Mouse (Mus musculus) CH12.LX (cell line): ENCODE results near the gene Cog3. TPM values are rescaled to one million over a fixed set of nuclear protein-coding genes. Genes with fewer than 3 reads are reported as not detected.

Experiments used
- DNase-seq: peaks from one replicate; pipeline ENCODE4 v3.0.0-alpha.2; 2013; ENCODE audit errors: extremely low read depth
- H3K27ac ChIP-seq: 2 replicates; pipeline ENCODE4 v1.5.1; 2012; ENCODE audit warnings: low read depth, mild to moderate bottlenecking, control low read depth, moderate library complexity; ENCODE audit not compliant: insufficient read depth
- H3K27me3 ChIP-seq: replicated peaks from 2 replicates; pipeline ENCODE3; 2012; ENCODE audit warnings: inconsistent platforms
- H3K36me3 ChIP-seq, 2 experiments: replicated peaks in 1 of 2; 2 replicates each; pipeline versions ENCODE3 to v1.6.1; 2012; ENCODE audit warnings: inconsistent platforms in 1 of 2, low read length in 1 of 2, mild to moderate bottlenecking in 1 of 2, mixed read lengths in 1 of 2, moderate library complexity in 1 of 2; ENCODE audit not compliant: control insufficient read depth in 1 of 2, insufficient read depth in 1 of 2
- H3K4me1 ChIP-seq, 2 experiments: 2 replicates each; pipeline ENCODE4 v1.6.1; 2012; ENCODE audit warnings: inconsistent platforms in 1 of 2, moderate library complexity in 1 of 2; ENCODE audit not compliant: insufficient read depth in 2 of 2, control insufficient read depth in 1 of 2
- H3K4me2 ChIP-seq: 2 replicates; pipeline ENCODE4 v1.6.1; 2012; ENCODE audit warnings: low read depth, mild to moderate bottlenecking, control low read depth; ENCODE audit not compliant: poor library complexity, insufficient read depth, severe bottlenecking
- H3K4me3 ChIP-seq, 3 experiments: fragments of 150-350 bp in 1 of 3; sonication (generic) in 1 of 3; replicated peaks in 1 of 3; 2 replicates each; pipeline versions ENCODE3 to v1.5.1; 2011 to 2012; ENCODE audit warnings: low read depth in 2 of 3, low read length in 2 of 3, mild to moderate bottlenecking in 2 of 3, moderate library complexity in 2 of 3, control low read depth in 1 of 3, improper control_type of control experiment in 1 of 3, inconsistent platforms in 1 of 3, mixed read lengths in 1 of 3; ENCODE audit not compliant: poor library complexity in 1 of 3
- H3K79me2 ChIP-seq: replicated peaks from 2 replicates; pipeline ENCODE4 v1.6.1; 2012; ENCODE audit warnings: mild to moderate bottlenecking, moderate library complexity; ENCODE audit not compliant: control insufficient read depth, poor library complexity, insufficient read depth, severe bottlenecking; ENCODE audit errors: extremely low read depth
- H3K9ac ChIP-seq: 2 replicates; pipeline ENCODE4 v1.6.1; 2012; ENCODE audit warnings: low read depth, mild to moderate bottlenecking, control low read depth, moderate library complexity; ENCODE audit not compliant: insufficient read depth
- H3K9me3 ChIP-seq: replicated peaks from 2 replicates; pipeline ENCODE3; 2012; ENCODE audit warnings: low read length, inconsistent platforms, mixed read lengths
- CTCF ChIP-seq, 2 experiments: IDR thresholded peaks in 1 of 2; conservative IDR thresholded peaks in 1 of 2; 2 replicates each; pipeline ENCODE4 v1.5.1; 2011 to 2012; ENCODE audit warnings: low read depth in 2 of 2, low read length in 2 of 2, improper control_type of control experiment in 1 of 2, inconsistent platforms in 1 of 2, mild to moderate bottlenecking in 1 of 2, moderate library complexity in 1 of 2
- E2F4 ChIP-seq: IDR thresholded peaks from 2 replicates; pipeline ENCODE4 v1.6.1; 2011; ENCODE audit warnings: low read depth, low read length, improper control_type of control experiment; ENCODE audit not compliant: insufficient replicate concordance
- EP300 ChIP-seq: IDR thresholded peaks from 2 replicates; pipeline ENCODE4 v1.6.1; 2011; ENCODE audit warnings: low read length, improper control_type of control experiment
- HCFC1 ChIP-seq: IDR thresholded peaks from 2 replicates; pipeline ENCODE4 v1.6.1; 2012; ENCODE audit warnings: low read depth, mild to moderate bottlenecking, inconsistent platforms, low read length, improper control_type of control experiment
- IRF4 ChIP-seq: IDR thresholded peaks from 2 replicates; pipeline ENCODE4 v1.6.1; 2014; ENCODE audit warnings: low read depth, mild to moderate bottlenecking, inconsistent platforms, low read length, improper control_type of control experiment
- JUND ChIP-seq: conservative IDR thresholded peaks from 2 replicates; pipeline ENCODE4 v1.6.1; 2011; ENCODE audit warnings: low read depth, low read length, improper control_type of control experiment
- MAX ChIP-seq: IDR thresholded peaks from 2 replicates; pipeline ENCODE4 v1.6.1; 2011; ENCODE audit warnings: low read length, improper control_type of control experiment
- MXI1 ChIP-seq: IDR thresholded peaks from 2 replicates; pipeline ENCODE4 v1.6.1; 2011; ENCODE audit warnings: mild to moderate bottlenecking, low read depth, low read length, improper control_type of control experiment
- NELFE ChIP-seq: IDR thresholded peaks from 2 replicates; pipeline ENCODE4 v1.6.1; 2011; ENCODE audit warnings: low read depth, low read length, improper control_type of control experiment
- POLR2A ChIP-seq: IDR thresholded peaks from 2 replicates; pipeline ENCODE4 v1.6.1; 2011; ENCODE audit warnings: low read depth, mild to moderate bottlenecking, improper control_type of control experiment, low read length
- RAD21 ChIP-seq: IDR thresholded peaks from 2 replicates; pipeline ENCODE4 v1.6.1; 2011; ENCODE audit warnings: low read depth, mild to moderate bottlenecking, low read length, improper control_type of control experiment, moderate library complexity
- RCOR1 ChIP-seq: conservative IDR thresholded peaks from 2 replicates; pipeline ENCODE4 v1.6.1; 2012; ENCODE audit warnings: low read depth, mild to moderate bottlenecking, inconsistent platforms, low read length, improper control_type of control experiment
- TCF12 ChIP-seq: IDR thresholded peaks from 2 replicates; pipeline ENCODE4 v1.6.1; 2014; ENCODE audit warnings: low read depth, mild to moderate bottlenecking, inconsistent platforms, low read length, improper control_type of control experiment
- UBTF ChIP-seq: IDR thresholded peaks from 2 replicates; pipeline ENCODE4 v1.6.1; 2012; ENCODE audit warnings: low read depth, mild to moderate bottlenecking, inconsistent platforms, low read length, improper control_type of control experiment, moderate library complexity
- ZC3H11A ChIP-seq: IDR thresholded peaks from 2 replicates; pipeline ENCODE4 v1.6.1; 2012; ENCODE audit warnings: low read depth, mild to moderate bottlenecking, inconsistent platforms, low read length, improper control_type of control experiment
- ZKSCAN1 ChIP-seq: IDR thresholded peaks from 2 replicates; pipeline ENCODE4 v1.6.1; 2012; ENCODE audit warnings: low read depth, inconsistent platforms, low read length, improper control_type of control experiment, borderline replicate concordance
- ZNF384 ChIP-seq: IDR thresholded peaks from 2 replicates; pipeline ENCODE4 v1.6.1; 2012; ENCODE audit warnings: low read depth, low read length, improper control_type of control experiment, inconsistent platforms
- dilution Hi-C: fragments of 300-500 bp; cut with MboI; formaldehyde crosslinking; loops from 2 replicates; pipeline ENCODE4 v1.14.3; 2020; ENCODE audit warnings: low sequenced_read_pairs; ENCODE audit not compliant: extremely low pct_unique_long_range_greater_than_20kb, extremely low pct_ligation_motif_present
- in situ Hi-C: fragments of 300-500 bp; cut with MboI; formaldehyde crosslinking; loops from 3 replicates; pipeline ENCODE4 v1.14.3; 2019; ENCODE audit warnings: low sequenced_read_pairs, low pct_ligation_motif_present, low pct_unique_long_range_greater_than_20kb, mixed read lengths
- polyA plus RNA-seq: library from polyadenylated mRNA; unstranded; fragments of >175 nt; gene quantifications from 2 replicates; pipeline ENCODE4 v1.2.1, GENCODE M21; 2012; ENCODE audit warnings: low read depth; ENCODE audit not compliant: insufficient read length
- total RNA-seq, 2 experiments: library from RNA; depleted of rRNA; stranded (reverse); fragments of 300-350 nt in 1 of 2; fragments of >200 nt in 1 of 2; gene quantifications; 2 replicates each; pipeline ENCODE4 v1.2.3; 2012 to 2014

The Cog3 gene
- total and polyA plus RNA-seq, 3 experiments: 13.6 to 21.0 (median 15.3) TPM

DNA sequence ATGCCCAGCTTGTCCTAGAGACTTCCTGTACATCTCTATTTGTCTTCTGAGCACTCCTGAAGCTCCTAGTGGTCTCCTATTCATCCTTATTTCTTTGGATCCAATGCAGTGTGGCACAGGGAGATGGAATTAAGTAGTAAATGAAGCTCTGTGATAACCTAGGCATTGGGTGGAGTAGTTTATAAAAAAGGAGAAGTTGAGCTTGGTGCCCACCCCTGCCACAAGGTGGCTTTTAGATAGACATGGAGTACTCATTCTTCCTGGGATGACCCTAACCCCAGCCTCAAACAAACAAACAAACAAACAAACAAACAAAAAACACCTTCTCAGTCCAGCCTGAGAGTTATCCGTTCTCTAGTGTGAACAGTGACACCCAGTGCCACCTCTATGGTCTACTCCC is 56.4 kb downstream of the Cog3 start:
- H3K27me3 ChIP-seq: no peaks in the 10 kb centered on the region
- H3K36me3 ChIP-seq: peaks cover 9 to 20% of the 10 kb centered on the region in 2 experiments
- H3K9me3 ChIP-seq: no peaks in the 10 kb centered on the region
- H3K4me2 ChIP-seq: no peak overlapping the region
- dilution Hi-C loops: no loop called here
- TF ChIP-seq RCOR1 (no peak), CTCF (conservative IDR thresholded peaks at IDR 0.05 in 1 of 2, IDR thresholded peaks at IDR 0.05 in 1 of 2; ENCODE audit: low read depth in 2 of 2, low read length in 2 of 2) (no peak), ZC3H11A (no peak), MAX (no peak), JUND (no peak), ZKSCAN1 (no peak), NELFE (no peak), TCF12 (no peak), UBTF (no peak), MXI1 (no peak), E2F4 (no peak), HCFC1 (no peak), POLR2A (no peak), IRF4 (no peak), EP300 (no peak)
- H3K79me2 ChIP-seq: no peaks in the 10 kb centered on the region
- H3K27ac ChIP-seq: no peak overlapping the region
- no peak overlapping the region for H3K4me3 ChIP-seq
- no peak for DNase-seq
- in situ Hi-C loops: no loop called here
- no peak overlapping the region for H3K9ac ChIP-seq
- H3K4me1 ChIP-seq: no peaks in the 10 kb centered on the region

DNA sequence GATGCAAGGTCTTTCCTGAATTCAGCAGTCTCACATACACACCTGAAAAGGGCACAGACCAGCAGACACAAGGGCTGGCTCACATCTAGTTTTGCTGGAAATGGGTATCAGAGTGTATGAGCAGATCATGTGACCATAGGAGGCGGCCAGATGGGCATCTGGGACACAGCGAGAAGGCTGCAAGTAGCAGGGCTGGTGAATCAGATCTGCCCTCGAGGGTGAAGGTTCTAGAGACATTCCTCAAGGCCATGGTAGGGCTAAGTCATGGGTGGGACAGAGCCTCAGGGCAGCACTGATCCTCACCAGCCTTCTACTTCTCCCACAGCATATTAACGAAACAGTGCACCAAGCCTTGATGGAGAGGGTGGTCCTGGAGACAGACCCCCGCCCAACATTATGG is 58.2 kb downstream of the Cog3 start:
- dilution Hi-C loops: no loop called here

More for the DNA sequence above, 58.2 kb downstream of the Cog3 start:
- no peak for DNase-seq
- no peaks in the 10 kb centered on the region for H3K79me2 ChIP-seq
- H3K9ac ChIP-seq: no peak overlapping the region
- H3K9me3 ChIP-seq: no peaks in the 10 kb centered on the region
- no peaks in the 10 kb centered on the region for H3K4me1 ChIP-seq
- H3K4me3 ChIP-seq: no peak overlapping the region
- H3K27me3 ChIP-seq: no peaks in the 10 kb centered on the region
- H3K4me2 ChIP-seq: no peak overlapping the region
- no peak overlapping the region for H3K27ac ChIP-seq
- H3K36me3 ChIP-seq: peaks cover 0 to 6% of the 10 kb centered on the region in 2 experiments
- TF ChIP-seq ZNF384 (no peak), JUND (no peak), CTCF (conservative IDR thresholded peaks at IDR 0.05 in 1 of 2, IDR thresholded peaks at IDR 0.05 in 1 of 2; ENCODE audit: low read depth in 2 of 2, low read length in 2 of 2) (no peak), HCFC1 (no peak), UBTF (no peak), RAD21 (no peak)
- in situ Hi-C loops: no loop called here
